Mouse (Mus musculus) hindbrain, embryonic 10.5 days (tissue): ENCODE measurements around the gene Dlg2. TPM values are rescaled to one million over a fixed set of nuclear protein-coding genes. Genes with fewer than 3 reads are reported as not detected.
A peak's percentile ranks its signal among the peaks of the same experiment; 100 is the strongest.

ENCODE experiments used
- DNase-seq: peaks from one replicate; pipeline ENCODE4 v3.0.0-alpha.2; 2017; ENCODE audit warnings: low spot score
- H3K27ac ChIP-seq: fragments of 300-500 bp; sonication (generic); 2 replicates; pipeline ENCODE4 v1.5.1; 2016; ENCODE audit warnings: mild to moderate bottlenecking, moderate library complexity
- H3K27me3 ChIP-seq: fragments of 300-500 bp; sonication (generic); 2 replicates; pipeline ENCODE4 v1.6.1; 2016; ENCODE audit warnings: mild to moderate bottlenecking; ENCODE audit not compliant: poor library complexity, insufficient read depth, severe bottlenecking
- H3K36me3 ChIP-seq: fragments of 300-500 bp; sonication (generic); 2 replicates; pipeline ENCODE4 v1.6.1; 2016; ENCODE audit warnings: mild to moderate bottlenecking, moderate library complexity
- H3K4me1 ChIP-seq: fragments of 300-500 bp; sonication (generic); replicated peaks from 2 replicates; pipeline ENCODE4 v1.6.1; 2016; ENCODE audit warnings: mild to moderate bottlenecking
- H3K4me3 ChIP-seq: fragments of 300-500 bp; sonication (generic); 2 replicates; pipeline ENCODE4 v1.5.1; 2016; ENCODE audit warnings: mild to moderate bottlenecking, moderate library complexity
- H3K9me3 ChIP-seq: fragments of 300-500 bp; sonication (generic); 2 replicates; pipeline ENCODE4 v1.6.1; 2016; ENCODE audit warnings: mild to moderate bottlenecking, moderate library complexity
- WGBS: fragments of 180-500 bp; shearing (Covaris S2); methylation state at CpG from one replicate; pipeline ENCODE4 v1.1.7; 2016; 5-methylcytosine and 5-hydroxymethylcytosine counted together
- polyA plus RNA-seq: library from polyadenylated mRNA; unstranded; fragments of >200 nt; fragmentation: Nextera tagmentation; extraction: Ambion mirVana; gene quantifications from 2 replicates; pipeline ENCODE4 v1.2.1, GENCODE M21; 2016

Gene Dlg2
- polyA plus RNA-seq, 1 experiment from 2014 or later, result 2.2 TPM

GRCm38 (mm10) chr7:91434739-91435138 lies 958.3 kb downstream of the Dlg2 start:
- no peaks in the 10 kb centered on the region for H3K36me3 ChIP-seq
- H3K4me3 ChIP-seq, result no peak overlapping the region
- DNase-seq, result no peak
- no peaks in the 10 kb centered on the region for H3K27me3 ChIP-seq
- 89% methylated on average over 5 of the region's 5 CpGs for WGBS
- H3K9me3 ChIP-seq, result no peaks in the 10 kb centered on the region
- no peaks in the 10 kb centered on the region for H3K4me1 ChIP-seq
- H3K27ac ChIP-seq, result no peak overlapping the region

- 83% methylated on average over 6 of the region's 6 CpGs for WGBS
- no peak for DNase-seq
- no peak overlapping the region for H3K4me3 ChIP-seq
These were observed 963.9 kb downstream of the Dlg2 start for GRCm38 (mm10) chr7:91440326-91440725.

GRCm38 (mm10) chr7:91442447-91443376 lies 966.2 kb downstream of the Dlg2 start:
- 64% methylated on average over 11 of the region's 11 CpGs for WGBS
- no peak overlapping the region for H3K4me3 ChIP-seq
- H3K36me3 ChIP-seq, result no peaks in the 10 kb centered on the region
- H3K27me3 ChIP-seq, result no peaks in the 10 kb centered on the region
- H3K27ac ChIP-seq, result peak overlapping the region; percentile 16; the same call in 1 of the 2 replicates
- no peaks in the 10 kb centered on the region for H3K9me3 ChIP-seq
- DNase-seq, result no peak
- H3K4me1 ChIP-seq, result peaks cover 10% of the 10 kb centered on the region

More at GRCm38 (mm10) chr7:91440326-91440725, 963.9 kb downstream of the Dlg2 start:
- no peak overlapping the region for H3K27ac ChIP-seq
- peaks cover 10% of the 10 kb centered on the region for H3K4me1 ChIP-seq
- no peaks in the 10 kb centered on the region for H3K9me3 ChIP-seq
- no peaks in the 10 kb centered on the region for H3K36me3 ChIP-seq
- H3K27me3 ChIP-seq, result no peaks in the 10 kb centered on the region

- Histone ChIP-seq H3K9me3 (no peaks in the 10 kb centered on the region), H3K27me3 (no peaks in the 10 kb centered on the region), H3K4me1 (peaks cover 10% of the 10 kb centered on the region), H3K36me3 (no peaks in the 10 kb centered on the region), H3K4me3 (no peak overlapping the region), H3K27ac (peak overlapping the region; percentile 16; the same call in 1 of the 2 replicates)
- no peak for DNase-seq
- WGBS, result 69% methylated on average over 5 of the region's 5 CpGs
These were observed 966.9 kb downstream of the Dlg2 start for GRCm38 (mm10) chr7:91443377-91443714.

- no peaks in the 10 kb centered on the region for H3K27me3 ChIP-seq
- H3K4me3 ChIP-seq, result no peak overlapping the region
- H3K36me3 ChIP-seq, result no peaks in the 10 kb centered on the region
- H3K4me1 ChIP-seq, result peaks cover 10% of the 10 kb centered on the region
- H3K9me3 ChIP-seq, result no peaks in the 10 kb centered on the region
- DNase-seq, result no peak
- 80% methylated on average over 3 of the region's 3 CpGs for WGBS
- H3K27ac ChIP-seq, result no peak overlapping the region
These were observed 967.4 kb downstream of the Dlg2 start for GRCm38 (mm10) chr7:91443913-91444312.

GRCm38 (mm10) chr7:91444728-91445127 lies 968.3 kb downstream of the Dlg2 start:
- Histone ChIP-seq H3K4me3 (no peak overlapping the region), H3K27me3 (no peaks in the 10 kb centered on the region), H3K27ac (no peak overlapping the region), H3K36me3 (no peaks in the 10 kb centered on the region), H3K4me1 (peaks cover 10% of the 10 kb centered on the region), H3K9me3 (no peaks in the 10 kb centered on the region)
- WGBS, result 87% methylated on average over 3 of the region's 3 CpGs
- no peak for DNase-seq

GRCm38 (mm10) chr7:91456796-91457195 lies 980.3 kb downstream of the Dlg2 start:
- H3K4me3 ChIP-seq, result no peak overlapping the region
- 18% methylated on average over 1 of the region's 1 CpGs for WGBS
- no peaks in the 10 kb centered on the region for H3K36me3 ChIP-seq
- H3K4me1 ChIP-seq, result no peaks in the 10 kb centered on the region
- H3K27ac ChIP-seq, result no peak overlapping the region
- H3K9me3 ChIP-seq, result no peaks in the 10 kb centered on the region
- H3K27me3 ChIP-seq, result no peaks in the 10 kb centered on the region
- DNase-seq, result no peak

GRCm38 (mm10) chr7:91457207-91457606 lies 980.7 kb downstream of the Dlg2 start:
- no peaks in the 10 kb centered on the region for H3K27me3 ChIP-seq
- no peak overlapping the region for H3K27ac ChIP-seq
- no peaks in the 10 kb centered on the region for H3K9me3 ChIP-seq
- DNase-seq, result peak; percentile 43
- 0% methylated on average over 1 of the region's 1 CpGs for WGBS
- no peaks in the 10 kb centered on the region for H3K4me1 ChIP-seq
- no peaks in the 10 kb centered on the region for H3K36me3 ChIP-seq
- no peak overlapping the region for H3K4me3 ChIP-seq

- no peak overlapping the region for H3K27ac ChIP-seq
- WGBS, result 91% methylated on average over 3 of the region's 3 CpGs
- H3K4me1 ChIP-seq, result no peaks in the 10 kb centered on the region
- no peaks in the 10 kb centered on the region for H3K9me3 ChIP-seq
- H3K4me3 ChIP-seq, result no peak overlapping the region
- H3K36me3 ChIP-seq, result no peaks in the 10 kb centered on the region
- no peak for DNase-seq
- H3K27me3 ChIP-seq, result no peaks in the 10 kb centered on the region
These were observed 984.9 kb downstream of the Dlg2 start for GRCm38 (mm10) chr7:91461352-91461751.

- no peaks in the 10 kb centered on the region for H3K9me3 ChIP-seq
- no peaks in the 10 kb centered on the region for H3K4me1 ChIP-seq
- H3K36me3 ChIP-seq, result no peaks in the 10 kb centered on the region
- H3K27me3 ChIP-seq, result no peaks in the 10 kb centered on the region
- no peak overlapping the region for H3K27ac ChIP-seq
- DNase-seq, result no peak
- no peak overlapping the region for H3K4me3 ChIP-seq
- 75% methylated on average over 7 of the region's 7 CpGs for WGBS
These were observed 986.8 kb downstream of the Dlg2 start for GRCm38 (mm10) chr7:91463256-91463655.

- Histone ChIP-seq H3K36me3 (no peaks in the 10 kb centered on the region), H3K4me3 (no peak overlapping the region), H3K27ac (no peak overlapping the region), H3K4me1 (no peaks in the 10 kb centered on the region), H3K9me3 (no peaks in the 10 kb centered on the region), H3K27me3 (no peaks in the 10 kb centered on the region)
- DNase-seq, result no peak
- WGBS, result 89% methylated on average over 3 of the region's 3 CpGs
These were observed 990.6 kb downstream of the Dlg2 start for GRCm38 (mm10) chr7:91467061-91467460.

GRCm38 (mm10) chr7:91479145-91479544 lies 1002.7 kb downstream of the Dlg2 start:
- 76% methylated on average over 3 of the region's 3 CpGs for WGBS
- no peaks in the 10 kb centered on the region for H3K36me3 ChIP-seq
- no peaks in the 10 kb centered on the region for H3K4me1 ChIP-seq
- no peaks in the 10 kb centered on the region for H3K9me3 ChIP-seq
- no peak overlapping the region for H3K4me3 ChIP-seq
- DNase-seq, result no peak
- no peak overlapping the region for H3K27ac ChIP-seq
- no peaks in the 10 kb centered on the region for H3K27me3 ChIP-seq

GRCm38 (mm10) chr7:91481574-91482197 lies 1005.2 kb downstream of the Dlg2 start:
- H3K27me3 ChIP-seq, result no peaks in the 10 kb centered on the region
- H3K4me3 ChIP-seq, result no peak overlapping the region
- no peaks in the 10 kb centered on the region for H3K4me1 ChIP-seq
- 84% methylated on average over 1 of the region's 1 CpGs for WGBS
- no peak overlapping the region for H3K27ac ChIP-seq
- no peaks in the 10 kb centered on the region for H3K36me3 ChIP-seq
- no peak for DNase-seq
- H3K9me3 ChIP-seq, result no peaks in the 10 kb centered on the region
